Mouse (Mus musculus) megakaryocyte, embryonic 14.5 days (primary cell): ENCODE measurements around the gene Mef2b.

ENCODE experiments used
- FLI1 ChIP-seq: IDR thresholded peaks from 2 replicates; pipeline ENCODE4 v1.6.1; 2012; ENCODE audit warnings: low read length, inconsistent platforms, mixed read lengths
- GATA1 ChIP-seq: IDR thresholded peaks from 3 replicates; pipeline ENCODE4 v1.6.1; 2012; ENCODE audit warnings: mixed read lengths, low read length, inconsistent platforms, borderline replicate concordance

- TF ChIP-seq FLI1 (no peak), GATA1 (no peak)
Measured at GRCm38 (mm10) chr8:70166504-70167110, 27.1 kb downstream of the Mef2b start.
